Mouse (Mus musculus): ENCODE measurements around the gene Gdpd3. TPM values are rescaled to one million over a fixed set of nuclear protein-coding genes. Genes with fewer than 3 reads are reported as not detected.

Gdpd3 gene
- polyA plus RNA-seq, 1 experiment = 3.6 TPM

DNA sequence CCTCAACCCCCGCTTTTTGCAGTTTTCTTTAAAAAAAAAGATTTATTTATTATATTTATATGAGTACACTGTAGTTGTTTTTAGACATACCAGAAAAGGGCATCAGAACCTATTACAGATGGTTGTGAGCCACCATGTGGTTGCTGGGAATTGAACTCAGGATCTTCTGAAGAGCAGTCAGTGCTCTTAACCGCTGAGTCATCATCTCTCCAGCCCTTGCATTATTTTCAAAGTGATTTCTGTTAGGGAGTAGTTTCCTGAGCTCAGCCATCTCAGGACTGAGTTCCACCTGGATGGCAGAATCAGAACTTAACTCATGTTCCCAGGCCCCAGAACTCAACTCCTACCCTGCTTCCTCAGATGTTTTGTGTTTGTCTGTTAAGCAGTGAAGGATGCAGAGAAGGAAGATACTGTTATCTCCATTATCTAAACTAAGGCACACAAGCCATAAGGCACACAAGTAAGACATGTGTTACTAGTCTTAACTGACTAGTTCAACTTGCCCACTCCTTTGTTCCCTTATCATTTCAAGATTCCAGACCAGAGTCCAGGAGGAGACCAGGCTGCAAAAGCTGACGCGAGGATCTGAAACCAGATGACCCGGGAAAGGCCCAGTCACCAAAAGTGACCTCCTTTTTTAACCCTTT lies 43.7 kb downstream of the Gdpd3 start:
- Histone ChIP-seq H3K4me3 (ENCODE audit: low read depth, low read length) (no peak overlapping the region), H3K27ac (ENCODE audit: insufficient read depth, low read length) (no peak overlapping the region; the same call in 1 of the 2 replicates), H3K36me3 (ENCODE audit: control insufficient read depth, insufficient read depth, low read length, poor library complexity, severe bottlenecking) (no peaks in the 10 kb centered on the region), H3K27me3 (ENCODE audit: control insufficient read depth, insufficient read depth, low read length, poor library complexity, severe bottlenecking) (no peaks in the 10 kb centered on the region), H3K4me1 (ENCODE audit: control insufficient read depth, insufficient read depth, low read length) (peaks cover 5% of the 10 kb centered on the region), H3K9me3 (replicated peaks; ENCODE audit: control insufficient read depth, insufficient read depth, low read length, poor library complexity, severe bottlenecking) (no peaks in the 10 kb centered on the region), H3K9ac (ENCODE audit: low read depth, poor library complexity, severe bottlenecking) (peak overlapping the region; percentile 71)
- no peak for TF ChIP-seq EP300 (IDR thresholded peaks at IDR 0.05; ENCODE audit: insufficient read depth, low read depth, low read length)
- TF ChIP-seq CTCF (IDR thresholded peaks at IDR 0.05; ENCODE audit: low read depth, low read length) = no peak
- no peak for TF ChIP-seq POLR2A (IDR thresholded peaks at IDR 0.05; ENCODE audit: insufficient read depth, low read length)

DNA sequence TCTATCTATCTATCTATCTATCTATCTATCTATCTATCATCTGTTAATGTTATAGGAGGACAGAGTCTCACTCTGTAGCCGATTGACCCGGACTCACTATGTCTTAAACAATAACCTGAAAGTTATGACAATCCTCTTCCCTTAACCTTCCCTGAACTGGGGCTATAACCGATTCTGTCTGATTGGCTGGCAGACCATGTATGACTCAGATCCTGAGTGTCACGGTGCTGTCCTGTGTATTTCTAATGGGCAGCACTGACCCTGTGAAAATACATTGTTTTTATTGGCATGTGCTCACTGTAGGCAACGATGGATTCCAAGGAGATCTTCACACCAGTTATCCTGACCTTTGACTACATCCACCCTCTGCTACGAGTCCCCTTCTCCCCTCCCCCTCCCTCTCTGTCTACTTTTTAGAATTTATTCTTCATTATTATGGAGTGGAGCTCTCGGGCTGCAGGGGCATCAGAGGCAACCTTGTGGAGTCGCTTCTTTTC lies 49.6 kb downstream of the Gdpd3 start:
- Histone ChIP-seq H3K27me3 (ENCODE audit: control insufficient read depth, insufficient read depth, low read length, poor library complexity, severe bottlenecking) (no peaks in the 10 kb centered on the region), H3K9ac (ENCODE audit: low read depth, poor library complexity, severe bottlenecking) (no peak overlapping the region), H3K9me3 (replicated peaks; ENCODE audit: control insufficient read depth, insufficient read depth, low read length, poor library complexity, severe bottlenecking) (no peaks in the 10 kb centered on the region), H3K36me3 (ENCODE audit: control insufficient read depth, insufficient read depth, low read length, poor library complexity, severe bottlenecking) (no peaks in the 10 kb centered on the region), H3K4me1 (ENCODE audit: control insufficient read depth, insufficient read depth, low read length) (peaks cover 7% of the 10 kb centered on the region), H3K27ac (ENCODE audit: insufficient read depth, low read length) (no peak overlapping the region), H3K4me3 (ENCODE audit: low read depth, low read length) (no peak overlapping the region)
- no peak for TF ChIP-seq POLR2A (IDR thresholded peaks at IDR 0.05; ENCODE audit: insufficient read depth, low read length)
- no peak for TF ChIP-seq EP300 (IDR thresholded peaks at IDR 0.05; ENCODE audit: insufficient read depth, low read depth, low read length)
- no peak for TF ChIP-seq CTCF (IDR thresholded peaks at IDR 0.05; ENCODE audit: low read depth, low read length)

DNA sequence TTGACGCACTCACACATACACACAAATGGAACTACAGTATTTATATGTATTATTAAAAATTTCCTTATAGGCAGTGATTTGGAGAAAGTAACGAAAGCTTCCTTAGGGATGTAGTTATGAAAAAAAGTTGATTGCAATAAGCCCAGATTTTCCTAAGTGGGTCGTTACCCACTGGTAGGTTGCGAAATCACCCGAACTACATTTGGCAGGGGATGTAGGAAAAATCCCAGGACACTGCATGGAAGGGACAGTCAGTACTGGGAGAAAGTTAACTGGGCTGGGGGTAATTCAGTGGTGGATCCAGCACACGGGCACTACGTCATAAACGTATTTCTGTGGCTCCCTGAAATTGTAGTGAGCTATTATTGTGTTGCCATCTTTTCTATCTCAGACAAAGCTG lies 50.4 kb downstream of the Gdpd3 start:
- no peaks in the 10 kb centered on the region for H3K27me3 ChIP-seq (ENCODE audit: control insufficient read depth, insufficient read depth, low read length, poor library complexity, severe bottlenecking)
- no peaks in the 10 kb centered on the region for H3K36me3 ChIP-seq (ENCODE audit: control insufficient read depth, insufficient read depth, low read length, poor library complexity, severe bottlenecking)
- no peak overlapping the region for H3K27ac ChIP-seq (ENCODE audit: insufficient read depth, low read length)
- H3K9ac ChIP-seq (ENCODE audit: low read depth, poor library complexity, severe bottlenecking) = no peak overlapping the region
- TF ChIP-seq POLR2A (IDR thresholded peaks at IDR 0.05; ENCODE audit: insufficient read depth, low read length) (no peak), CTCF (IDR thresholded peaks at IDR 0.05; ENCODE audit: low read depth, low read length) (no peak), EP300 (IDR thresholded peaks at IDR 0.05; ENCODE audit: insufficient read depth, low read depth, low read length) (no peak)
- H3K4me1 ChIP-seq (ENCODE audit: control insufficient read depth, insufficient read depth, low read length) = peaks cover 7% of the 10 kb centered on the region
- H3K9me3 ChIP-seq (replicated peaks; ENCODE audit: control insufficient read depth, insufficient read depth, low read length, poor library complexity, severe bottlenecking) = no peaks in the 10 kb centered on the region
- no peak overlapping the region for H3K4me3 ChIP-seq (ENCODE audit: low read depth, low read length)

DNA sequence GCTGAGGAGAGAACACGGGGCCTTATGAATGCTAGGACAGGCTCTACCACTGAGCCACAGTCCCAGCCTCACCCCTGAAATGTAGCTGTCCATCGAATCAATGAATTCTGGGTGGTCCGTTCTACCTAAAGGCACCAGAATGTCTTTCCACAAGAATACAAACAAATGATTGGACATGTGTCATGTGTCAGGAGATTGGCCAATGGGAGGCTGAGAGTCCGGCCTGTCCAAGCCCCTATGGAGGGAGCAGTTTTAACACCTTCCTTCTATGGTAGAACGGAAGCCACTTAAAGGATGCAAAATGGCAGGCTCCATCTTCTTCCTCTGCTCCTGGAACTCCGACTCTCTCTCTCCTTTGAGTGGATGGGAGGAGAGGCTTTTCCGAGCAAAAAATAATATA lies 51.5 kb downstream of the Gdpd3 start:
- no peak for TF ChIP-seq CTCF (IDR thresholded peaks at IDR 0.05; ENCODE audit: low read depth, low read length)
- no peak for TF ChIP-seq POLR2A (IDR thresholded peaks at IDR 0.05; ENCODE audit: insufficient read depth, low read length)
- TF ChIP-seq EP300 (IDR thresholded peaks at IDR 0.05; ENCODE audit: insufficient read depth, low read depth, low read length) = no peak
- H3K4me1 ChIP-seq (ENCODE audit: control insufficient read depth, insufficient read depth, low read length) = peaks cover 12% of the 10 kb centered on the region
- no peaks in the 10 kb centered on the region for H3K27me3 ChIP-seq (ENCODE audit: control insufficient read depth, insufficient read depth, low read length, poor library complexity, severe bottlenecking)
- H3K9ac ChIP-seq (ENCODE audit: low read depth, poor library complexity, severe bottlenecking) = no peak overlapping the region
- H3K36me3 ChIP-seq (ENCODE audit: control insufficient read depth, insufficient read depth, low read length, poor library complexity, severe bottlenecking) = no peaks in the 10 kb centered on the region
- H3K9me3 ChIP-seq (replicated peaks; ENCODE audit: control insufficient read depth, insufficient read depth, low read length, poor library complexity, severe bottlenecking) = no peaks in the 10 kb centered on the region
- H3K27ac ChIP-seq (ENCODE audit: insufficient read depth, low read length) = no peak overlapping the region
- H3K4me3 ChIP-seq (ENCODE audit: low read depth, low read length) = no peak overlapping the region

DNA sequence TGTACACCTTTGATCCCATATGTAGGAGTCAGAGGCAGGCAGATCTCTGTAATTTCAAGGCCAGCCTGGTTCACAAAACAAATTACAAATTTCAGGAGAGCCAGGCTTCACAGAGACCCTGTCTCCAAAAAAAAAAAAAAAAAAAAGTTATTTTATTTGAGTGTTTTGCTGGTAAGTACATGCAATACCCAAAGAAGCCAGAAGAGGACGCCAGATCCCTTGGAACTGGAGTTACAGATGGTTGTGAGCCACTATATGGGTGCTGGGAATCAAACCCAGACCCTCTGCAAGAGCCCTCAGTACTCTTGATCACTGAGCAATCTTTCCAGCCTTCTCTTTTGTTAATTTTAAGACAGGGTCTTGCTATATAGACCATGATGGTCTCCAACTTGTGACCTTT lies 52.7 kb downstream of the Gdpd3 start:
- no peaks in the 10 kb centered on the region for H3K9me3 ChIP-seq (replicated peaks; ENCODE audit: control insufficient read depth, insufficient read depth, low read length, poor library complexity, severe bottlenecking)
- H3K36me3 ChIP-seq (ENCODE audit: control insufficient read depth, insufficient read depth, low read length, poor library complexity, severe bottlenecking) = no peaks in the 10 kb centered on the region
- H3K27ac ChIP-seq (ENCODE audit: insufficient read depth, low read length) = no peak overlapping the region
- H3K4me1 ChIP-seq (ENCODE audit: control insufficient read depth, insufficient read depth, low read length) = peaks cover 13% of the 10 kb centered on the region
- no peak overlapping the region for H3K4me3 ChIP-seq (ENCODE audit: low read depth, low read length)
- TF ChIP-seq EP300 (IDR thresholded peaks at IDR 0.05; ENCODE audit: insufficient read depth, low read depth, low read length) (no peak), CTCF (IDR thresholded peaks at IDR 0.05; ENCODE audit: low read depth, low read length) (no peak), POLR2A (IDR thresholded peaks at IDR 0.05; ENCODE audit: insufficient read depth, low read length) (no peak)
- no peaks in the 10 kb centered on the region for H3K27me3 ChIP-seq (ENCODE audit: control insufficient read depth, insufficient read depth, low read length, poor library complexity, severe bottlenecking)
- no peak overlapping the region for H3K9ac ChIP-seq (ENCODE audit: low read depth, poor library complexity, severe bottlenecking)

DNA sequence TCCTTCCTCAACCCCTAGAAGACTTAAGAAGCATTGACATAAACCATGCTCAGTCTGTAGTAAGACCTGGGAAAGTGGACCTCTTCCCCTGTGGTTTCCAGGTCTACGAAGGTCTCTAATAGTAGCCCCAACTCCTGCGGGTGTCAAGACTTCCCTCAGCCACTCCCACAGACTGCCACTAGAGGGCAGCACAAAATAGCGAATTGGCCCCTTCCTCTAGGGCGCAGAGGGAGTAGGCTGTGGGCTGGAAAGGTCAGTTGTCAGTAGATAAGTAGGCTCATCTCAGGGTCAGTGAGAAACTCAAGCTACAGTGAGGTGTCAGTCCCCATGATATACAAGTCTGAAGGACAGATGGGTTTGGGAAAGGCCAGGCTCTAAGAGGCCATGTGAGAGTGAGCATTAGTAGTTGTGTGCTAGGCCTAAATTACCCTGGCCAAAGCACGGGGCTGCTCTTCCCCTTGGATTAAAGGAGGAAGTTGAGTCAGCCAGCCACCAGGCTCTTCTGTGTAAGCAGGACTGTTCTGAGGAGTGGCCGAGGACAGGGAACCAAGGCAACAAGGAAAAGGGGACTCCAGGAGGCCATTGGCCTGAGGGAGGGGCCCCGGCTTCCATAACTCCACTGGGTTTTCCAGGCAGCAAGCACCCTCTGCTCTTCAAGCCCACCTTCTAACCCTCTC lies 55.8 kb downstream of the Gdpd3 start:
- H3K9ac ChIP-seq (ENCODE audit: low read depth, poor library complexity, severe bottlenecking) = no peak overlapping the region
- H3K4me1 ChIP-seq (ENCODE audit: control insufficient read depth, insufficient read depth, low read length) = peaks cover 10% of the 10 kb centered on the region
- no peaks in the 10 kb centered on the region for H3K27me3 ChIP-seq (ENCODE audit: control insufficient read depth, insufficient read depth, low read length, poor library complexity, severe bottlenecking)
- H3K4me3 ChIP-seq (ENCODE audit: low read depth, low read length) = no peak overlapping the region
- no peaks in the 10 kb centered on the region for H3K9me3 ChIP-seq (replicated peaks; ENCODE audit: control insufficient read depth, insufficient read depth, low read length, poor library complexity, severe bottlenecking)
- H3K36me3 ChIP-seq (ENCODE audit: control insufficient read depth, insufficient read depth, low read length, poor library complexity, severe bottlenecking) = no peaks in the 10 kb centered on the region
- no peak overlapping the region for H3K27ac ChIP-seq (ENCODE audit: insufficient read depth, low read length)
- TF ChIP-seq CTCF (IDR thresholded peaks at IDR 0.05; ENCODE audit: low read depth, low read length) (peak; percentile 99), EP300 (IDR thresholded peaks at IDR 0.05; ENCODE audit: insufficient read depth, low read depth, low read length) (peak; percentile 33; the same call in 1 of the 2 replicates), POLR2A (IDR thresholded peaks at IDR 0.05; ENCODE audit: insufficient read depth, low read length) (no peak)
